ENCODE assay signal across 27 mouse cellular contexts in the genomic region with DNA sequence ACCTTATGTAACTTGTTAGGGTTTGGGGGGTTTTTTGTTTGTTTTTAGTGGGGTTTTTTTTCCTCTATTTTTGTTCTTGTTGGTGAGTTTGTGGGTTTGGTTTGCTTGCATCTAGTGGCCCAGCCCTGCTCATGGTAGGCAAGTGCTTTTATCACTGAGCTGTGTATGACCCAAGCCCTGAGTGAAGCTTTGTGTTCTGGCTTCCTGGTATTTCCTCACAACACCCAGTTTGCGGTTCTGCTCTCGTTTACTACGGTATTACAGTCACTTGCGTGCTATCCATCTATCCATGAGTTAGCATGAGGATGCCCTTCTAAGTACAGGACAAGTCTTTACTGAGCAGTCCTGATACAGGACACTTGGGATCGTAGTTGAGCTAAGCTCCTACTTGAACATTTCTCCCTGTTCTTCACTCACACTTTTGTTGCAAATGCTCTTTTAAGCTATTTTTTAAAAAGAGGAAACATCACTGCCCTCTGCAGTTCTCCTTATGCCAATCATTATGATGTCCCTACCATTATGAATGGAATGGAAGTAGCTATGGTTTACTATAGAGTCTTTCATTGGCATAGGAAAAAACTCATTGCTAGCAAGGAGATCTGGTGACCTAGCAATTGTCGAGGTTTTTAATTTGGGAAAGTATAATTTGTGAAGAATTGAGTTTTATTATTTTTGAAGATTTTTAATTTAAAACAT.
DNase-seq lines count a peak whose midpoint lies in the region; ATAC-seq lines count a peak whose summit lies in the region.
"Had no signal": no experiment of that assay in that cellular context is flagged by ENCODE, and none has a peak within 500 bp of the region (broad histone marks: within the 10 kb centered on the region; RNA-seq: fewer than 3 reads in every experiment).

No protein-coding gene starts in this region.

- no peak overlapping the region for H3K4me3 ChIP-seq in midbrain, embryonic 11.5 days (ENCODE audit: low read depth, low read length)
- no peak overlapping the region for H3K4me3 ChIP-seq in midbrain, embryonic 16.5 days (ENCODE audit: low read depth, low read length)
- peak overlapping the region; percentile 60 for H3K4me3 ChIP-seq in megakaryocyte, embryonic 14.5 days (replicated peaks)
- no peak overlapping the region for H3K4me3 ChIP-seq in midbrain, embryonic 10.5 days
- H3K4me3 ChIP-seq: embryonic facial prominence, embryonic 12.5 days; embryonic facial prominence, embryonic 15.5 days; heart, adult 2 months; heart, embryonic 10.5 days; heart, embryonic 13.5 days; hindbrain, embryonic 12.5 days; hindbrain, embryonic 15.5 days had no signal

- WGBS in midbrain, embryonic 11.5 days = 96% methylated on average over 6 of the region's 6 CpGs
- WGBS in midbrain, embryonic 16.5 days = 94% methylated on average over 6 of the region's 6 CpGs
- 96% methylated on average over 6 of the region's 6 CpGs for WGBS in midbrain, embryonic 10.5 days

- no peak overlapping the region for H3K9ac ChIP-seq in midbrain, embryonic 11.5 days (ENCODE audit: low read length)
- H3K9ac ChIP-seq in midbrain, embryonic 16.5 days (ENCODE audit: low read depth, low read length) = no peak overlapping the region
- H3K9ac ChIP-seq: embryonic facial prominence, embryonic 12.5 days; embryonic facial prominence, embryonic 15.5 days; forebrain, postnatal 0 days; heart, embryonic 13.5 days; hindbrain, embryonic 12.5 days; hindbrain, embryonic 15.5 days had no signal

- no peak overlapping the region for H3K27ac ChIP-seq in midbrain, embryonic 11.5 days (ENCODE audit: low read depth, low read length)
- no peak overlapping the region for H3K27ac ChIP-seq in midbrain, embryonic 16.5 days (ENCODE audit: low read length)
- no peak overlapping the region for H3K27ac ChIP-seq in midbrain, embryonic 10.5 days (replicated peaks)
- H3K27ac ChIP-seq: embryonic facial prominence, embryonic 12.5 days; embryonic facial prominence, embryonic 15.5 days; heart, adult 2 months; heart, embryonic 10.5 days; heart, embryonic 13.5 days; hindbrain, embryonic 12.5 days; hindbrain, embryonic 15.5 days had no signal

- no peaks in the 10 kb centered on the region for H3K36me3 ChIP-seq in midbrain, embryonic 11.5 days (ENCODE audit: control insufficient read depth, insufficient read depth, low read length)
- H3K36me3 ChIP-seq in midbrain, embryonic 16.5 days (ENCODE audit: control insufficient read depth, insufficient read depth, low read length) = no peaks in the 10 kb centered on the region
- peaks cover 28% of the 10 kb centered on the region for H3K36me3 ChIP-seq in megakaryocyte, embryonic 14.5 days (replicated peaks; ENCODE audit: low read length)
- no peaks in the 10 kb centered on the region for H3K36me3 ChIP-seq in splenic B cell, adult 2 months (ENCODE audit: control insufficient read depth, insufficient read depth, low read length, poor library complexity, severe bottlenecking)
- H3K36me3 ChIP-seq in midbrain, embryonic 10.5 days = no peaks in the 10 kb centered on the region
- H3K36me3 ChIP-seq: embryonic facial prominence, embryonic 12.5 days; embryonic facial prominence, embryonic 15.5 days; heart, embryonic 10.5 days; hindbrain, embryonic 12.5 days; hindbrain, embryonic 15.5 days had no signal

- H3K9me3 ChIP-seq in midbrain, embryonic 11.5 days (ENCODE audit: control insufficient read depth, low read length) = no peaks in the 10 kb centered on the region
- H3K9me3 ChIP-seq in midbrain, embryonic 16.5 days (replicated peaks; ENCODE audit: control insufficient read depth, low read length, poor library complexity, severe bottlenecking) = no peaks in the 10 kb centered on the region
- H3K9me3 ChIP-seq in megakaryocyte, embryonic 14.5 days = peaks cover 5% of the 10 kb centered on the region
- no peaks in the 10 kb centered on the region for H3K9me3 ChIP-seq in midbrain, embryonic 10.5 days (replicated peaks)
- H3K9me3 ChIP-seq: embryonic facial prominence, embryonic 12.5 days; embryonic facial prominence, embryonic 15.5 days; heart, embryonic 10.5 days; heart, embryonic 13.5 days; hindbrain, embryonic 12.5 days; hindbrain, embryonic 15.5 days had no signal

- no peaks in the 10 kb centered on the region for H3K27me3 ChIP-seq in midbrain, embryonic 11.5 days (ENCODE audit: control insufficient read depth, insufficient read depth, low read length)
- no peaks in the 10 kb centered on the region for H3K27me3 ChIP-seq in midbrain, embryonic 16.5 days (ENCODE audit: control insufficient read depth, insufficient read depth, low read depth, low read length)
- no peaks in the 10 kb centered on the region for H3K27me3 ChIP-seq in megakaryocyte, embryonic 14.5 days (replicated peaks)
- H3K27me3 ChIP-seq in splenic B cell, adult 2 months (ENCODE audit: control insufficient read depth, insufficient read depth, low read length, poor library complexity, severe bottlenecking) = no peaks in the 10 kb centered on the region
- H3K27me3 ChIP-seq in midbrain, embryonic 10.5 days (ENCODE audit: low read depth, poor library complexity, severe bottlenecking) = no peaks in the 10 kb centered on the region
- H3K27me3 ChIP-seq: embryonic facial prominence, embryonic 12.5 days; embryonic facial prominence, embryonic 15.5 days; heart, embryonic 13.5 days; hindbrain, embryonic 12.5 days; hindbrain, embryonic 15.5 days had no signal

- peak; percentile 60 for DNase-seq in midbrain, embryonic 11.5 days (ENCODE audit: low spot score, missing footprints)
- DNase-seq in splenic B cell, adult 2 months (ENCODE audit: low read depth, low spot score) = peak; percentile 19
- DNase-seq in cerebellum, adult 9-11 months = no peak
- no peak for DNase-seq in thymus, postnatal 36 days
- no peak for DNase-seq in midbrain, embryonic 10.5 days (ENCODE audit: low spot score)
- DNase-seq: adrenal gland, adult 2 months; adrenal gland, postnatal 14 days; cerebellum, adult 11-12 months; cerebellum, adult 8-10 months; cerebellum, postnatal 14 days; forebrain, postnatal 0 days; gastrocnemius, postnatal 10 days; gastrocnemius, postnatal 36 days; heart, adult 2 months; heart, postnatal 14 days; heart, postnatal 4 days had no signal

- no peak for ATAC-seq in midbrain, embryonic 11.5 days (ENCODE audit: low FRiP score)
- ATAC-seq in midbrain, embryonic 16.5 days = no peak
- peak; percentile 96 for ATAC-seq in granulocyte monocyte progenitor cell, adult 5-6 weeks (replicated peaks; ENCODE audit: poor library complexity, severe bottlenecking)
- ATAC-seq: CD4-positive, CD25-positive, alpha-beta regulatory T cell, adult 4 months; forebrain, embryonic 14.5 days had no signal

- no peak overlapping the region for H3K4me2 ChIP-seq in midbrain, embryonic 11.5 days
- no peak overlapping the region for H3K4me2 ChIP-seq in midbrain, embryonic 16.5 days (ENCODE audit: low read length)
- H3K4me2 ChIP-seq: embryonic facial prominence, embryonic 12.5 days; embryonic facial prominence, embryonic 15.5 days; heart, embryonic 13.5 days; hindbrain, embryonic 12.5 days; hindbrain, embryonic 15.5 days had no signal

- 0 out of 2 replicates have a peak, but pooled peaks cover 4% of the 10 kb centered on the region for H3K4me1 ChIP-seq in midbrain, embryonic 11.5 days (ENCODE audit: control insufficient read depth, insufficient read depth, low read length)
- H3K4me1 ChIP-seq in midbrain, embryonic 16.5 days (ENCODE audit: control insufficient read depth, insufficient read depth, low read length) = peaks cover 4% of the 10 kb centered on the region
- peaks cover 47% of the 10 kb centered on the region for H3K4me1 ChIP-seq in megakaryocyte, embryonic 14.5 days
- H3K4me1 ChIP-seq in midbrain, embryonic 10.5 days = peaks cover 15% of the 10 kb centered on the region
- H3K4me1 ChIP-seq: embryonic facial prominence, embryonic 15.5 days; heart, embryonic 10.5 days; hindbrain, embryonic 15.5 days had no signal

Comparison
In these comparisons a context has a peak if more than half of its experiments do, and no peak if none do; other contexts are left out.
1. DNase-seq: peak in midbrain, embryonic 11.5 days (single experiment) and splenic B cell, adult 2 months (single experiment); none in cerebellum, adult 9-11 months (single experiment), thymus, postnatal 36 days (0 of 2) and midbrain, embryonic 10.5 days (single experiment).